Mouse (Mus musculus): ENCODE measurements around the gene Pgm2l1. TPM values are rescaled to one million over a fixed set of nuclear protein-coding genes. Genes with fewer than 3 reads are reported as not detected.

Gene Pgm2l1
- total RNA-seq, 2 experiments from 2014 or later = 250 to 271 TPM

GRCm38 (mm10) chr7:100288622-100289021 is 61.4 kb downstream of the Pgm2l1 start:
- no peak for DNase-seq (ENCODE audit: low spot score in 2 of 2)

GRCm38 (mm10) chr7:100293546-100293945 is 66.4 kb downstream of the Pgm2l1 start:
- DNase-seq (ENCODE audit: low spot score in 2 of 2) = no peak

GRCm38 (mm10) chr7:100295745-100296144 is 68.6 kb downstream of the Pgm2l1 start:
- no peak for DNase-seq (ENCODE audit: low spot score in 2 of 2)

- no peak for DNase-seq (ENCODE audit: low spot score in 2 of 2)
Measured at GRCm38 (mm10) chr7:100296699-100297098, 69.5 kb downstream of the Pgm2l1 start.

GRCm38 (mm10) chr7:100298861-100299510 is 71.8 kb downstream of the Pgm2l1 start:
- DNase-seq (ENCODE audit: low spot score in 2 of 2) = no peak

- no peak for DNase-seq (ENCODE audit: low spot score in 2 of 2)
Measured at GRCm38 (mm10) chr7:100301390-100301789, 74.2 kb downstream of the Pgm2l1 start.

- DNase-seq (ENCODE audit: low spot score in 2 of 2) = peak; percentile 75 to 79
Measured at GRCm38 (mm10) chr7:100302316-100302715, 75.1 kb downstream of the Pgm2l1 start.

- DNase-seq (ENCODE audit: low spot score in 2 of 2) = no peak
Measured at GRCm38 (mm10) chr7:100305894-100306293, 78.7 kb downstream of the Pgm2l1 start.

GRCm38 (mm10) chr7:100307872-100308653 is 80.9 kb downstream of the Pgm2l1 start:
- DNase-seq (ENCODE audit: low spot score in 2 of 2) = peak; percentile 56 to 61

GRCm38 (mm10) chr7:100309216-100309615 is 82.0 kb downstream of the Pgm2l1 start:
- no peak for DNase-seq (ENCODE audit: low spot score in 2 of 2)

GRCm38 (mm10) chr7:100309679-100310078 is 82.5 kb downstream of the Pgm2l1 start:
- no peak for DNase-seq (ENCODE audit: low spot score in 2 of 2)

GRCm38 (mm10) chr7:100310290-100310689 is 83.1 kb downstream of the Pgm2l1 start:
- DNase-seq (ENCODE audit: low spot score in 2 of 2) = no peak

GRCm38 (mm10) chr7:100312716-100313115 is 85.5 kb downstream of the Pgm2l1 start:
- DNase-seq (ENCODE audit: low spot score in 2 of 2) = no peak

GRCm38 (mm10) chr7:100316924-100317323 is 89.7 kb downstream of the Pgm2l1 start:
- no peak for DNase-seq (ENCODE audit: low spot score in 2 of 2)

- no peak for DNase-seq (ENCODE audit: low spot score in 2 of 2)
Measured at GRCm38 (mm10) chr7:100317534-100317933, 90.3 kb downstream of the Pgm2l1 start.

GRCm38 (mm10) chr7:100323721-100324120 is 96.5 kb downstream of the Pgm2l1 start:
- DNase-seq (ENCODE audit: low spot score in 2 of 2) = no peak

GRCm38 (mm10) chr7:100325482-100325881 is 98.3 kb downstream of the Pgm2l1 start:
- peak; percentile 43 to 72 for DNase-seq (ENCODE audit: low spot score in 2 of 2)

- DNase-seq (ENCODE audit: low spot score in 2 of 2) = no peak
Measured at GRCm38 (mm10) chr7:100327514-100327913, 100.3 kb downstream of the Pgm2l1 start.
